Mouse (Mus musculus) cerebral cortex, adult 2 months (tissue): Measurements from ENCODE around the gene 1810055G02Rik.

Experiments
- WGBS: fragments of 180-500 bp; shearing (Covaris S2); methylation state at CpG from one replicate; pipeline ENCODE4 v1.1.7; 2018; 5-methylcytosine and 5-hydroxymethylcytosine counted together

The 1810055G02Rik gene

GRCm38 (mm10) chr19:3742716-3743115 lies 34.6 kb downstream of the 1810055G02Rik start:
- 58% methylated on average over 4 of the region's 4 CpGs for WGBS

GRCm38 (mm10) chr19:3743362-3743761 lies 35.3 kb downstream of the 1810055G02Rik start:
- WGBS, result 72% methylated on average over 7 of the region's 7 CpGs

- WGBS, result under 1% methylated on average over 13 of the region's 13 CpGs
These were observed 35.9 kb downstream of the 1810055G02Rik start for GRCm38 (mm10) chr19:3743851-3744512.

- WGBS, result 67% methylated on average over 8 of the region's 8 CpGs
These were observed 44.6 kb downstream of the 1810055G02Rik start for GRCm38 (mm10) chr19:3752621-3753239.

- WGBS, result 82% methylated on average over 1 of the region's 1 CpGs
These were observed 45.1 kb downstream of the 1810055G02Rik start for GRCm38 (mm10) chr19:3753240-3753633.

- 65% methylated on average over 8 of the region's 8 CpGs for WGBS
These were observed 45.6 kb downstream of the 1810055G02Rik start for GRCm38 (mm10) chr19:3753738-3754137.

- WGBS, result 76% methylated on average over 1 of the region's 1 CpGs
These were observed 49.8 kb downstream of the 1810055G02Rik start for GRCm38 (mm10) chr19:3757861-3758260.

GRCm38 (mm10) chr19:3765221-3765820 lies 57.2 kb downstream of the 1810055G02Rik start:
- 83% methylated on average over 4 of the region's 4 CpGs for WGBS

- 92% methylated on average over 5 of the region's 5 CpGs for WGBS
These were observed 58.3 kb downstream of the 1810055G02Rik start for GRCm38 (mm10) chr19:3766378-3766777.

GRCm38 (mm10) chr19:3767276-3767780 lies 59.2 kb downstream of the 1810055G02Rik start, which contains the start of gene Kmt5b:
Gene Kmt5b (plus strand): TSS chr19:3767421.
- under 1% methylated on average over 39 of the region's 39 CpGs for whole genome bisulfite sequencing
